Mouse (Mus musculus) kidney, postnatal 0 days (tissue): ENCODE measurements around the gene Socs5. TPM values are rescaled to one million over a fixed set of nuclear protein-coding genes. Genes with fewer than 3 reads are reported as not detected.
A peak's percentile ranks its signal among the peaks of the same experiment; 100 is the strongest.

Experiments used
- ATAC-seq: fragments of 200-750 bp; cut with Nextera tagmentation; replicated peaks from 2 replicates; pipeline ENCODE4 v1.8.0; 2017; ENCODE audit warnings: low read depth, moderate number of reproducible peaks, moderate TSS enrichment, moderate library complexity; ENCODE audit not compliant: low FRiP score
- DNase-seq: peaks from one replicate; pipeline ENCODE4 v3.0.0-alpha.2; 2016; ENCODE audit warnings: low spot score
- H3K27ac ChIP-seq: fragments of 300-500 bp; sonication (generic); 2 replicates; pipeline ENCODE4 v1.5.1; 2014; ENCODE audit warnings: mild to moderate bottlenecking
- H3K27me3 ChIP-seq: fragments of 300-500 bp; sonication (generic); 2 replicates; pipeline ENCODE4 v1.6.1; 2014; ENCODE audit warnings: low read length, mixed read lengths; ENCODE audit not compliant: insufficient read depth
- H3K36me3 ChIP-seq: fragments of 300-500 bp; sonication (generic); 2 replicates; pipeline ENCODE4 v1.6.1; 2014; ENCODE audit warnings: low read length, mixed read lengths; ENCODE audit not compliant: insufficient read depth
- H3K4me1 ChIP-seq: fragments of 300-500 bp; sonication (generic); replicated peaks from 2 replicates; pipeline ENCODE4 v1.6.1; 2014; ENCODE audit warnings: antibody characterized with exemption, low read length, mixed read lengths; ENCODE audit not compliant: insufficient read depth
- H3K4me2 ChIP-seq: fragments of 300-500 bp; sonication (generic); 2 replicates; pipeline ENCODE4 v1.6.1; 2014; ENCODE audit warnings: mild to moderate bottlenecking, low read length, moderate library complexity, mixed read lengths
- H3K4me3 ChIP-seq: fragments of 300-500 bp; sonication (generic); replicated peaks from 2 replicates; pipeline ENCODE4 v1.5.1; 2014; ENCODE audit warnings: low read depth, low read length
- H3K9ac ChIP-seq: fragments of 300-500 bp; sonication (generic); 2 replicates; pipeline ENCODE4 v1.6.1; 2014; ENCODE audit warnings: low read depth, low read length
- H3K9me3 ChIP-seq: fragments of 300-500 bp; sonication (generic); replicated peaks from 2 replicates; pipeline ENCODE4 v1.6.1; 2016; ENCODE audit warnings: low read length, inconsistent platforms, mixed read lengths
- CTCF ChIP-seq: IDR thresholded peaks from 2 replicates; pipeline ENCODE4 v1.5.1; 2016; ENCODE audit warnings: antibody characterized with exemption, low read depth, mild to moderate bottlenecking, moderate library complexity
- WGBS: fragments of 180-500 bp; shearing (Covaris S2); extraction: QIAGEN DNeasy Blood & Tissue Kit; methylation state at CpG from one replicate; pipeline ENCODE4 v1.1.7; 2014; 5-methylcytosine and 5-hydroxymethylcytosine counted together
- polyA plus RNA-seq: library from polyadenylated mRNA; unstranded; fragments of >200 nt; fragmentation: Nextera tagmentation; extraction: Ambion mirVana; gene quantifications from 2 replicates; pipeline ENCODE4 v1.2.1, GENCODE M21; 2015

Gene Socs5
- polyA plus RNA-seq, 1 experiment from 2014 or later: 15.7 TPM

GRCm38 (mm10) chr17:87170364-87170763 lies 62.9 kb downstream of the Socs5 start:
- no peak for ATAC-seq
- H3K4me2 ChIP-seq: no peak overlapping the region
- WGBS: 50% methylated on average over 5 of the region's 5 CpGs
- H3K36me3 ChIP-seq: no peaks in the 10 kb centered on the region
- no peak for TF ChIP-seq CTCF
- no peak for DNase-seq
- H3K4me3 ChIP-seq: no peak overlapping the region
- no peak overlapping the region for H3K27ac ChIP-seq
- no peak overlapping the region for H3K9ac ChIP-seq
- H3K27me3 ChIP-seq: no peaks in the 10 kb centered on the region
- no peaks in the 10 kb centered on the region for H3K4me1 ChIP-seq
- peaks cover 3% of the 10 kb centered on the region; the same call in 1 of the 2 replicates for H3K9me3 ChIP-seq

GRCm38 (mm10) chr17:87172031-87172430 lies 64.6 kb downstream of the Socs5 start:
- ATAC-seq (no peak), DNase-seq (no peak)
- Histone ChIP-seq H3K4me1 (no peaks in the 10 kb centered on the region; the same call in 1 of the 2 replicates), H3K27me3 (no peaks in the 10 kb centered on the region), H3K9ac (no peak overlapping the region), H3K9me3 (peaks cover 3% of the 10 kb centered on the region; the same call in 1 of the 2 replicates), H3K4me3 (no peak overlapping the region), H3K27ac (no peak overlapping the region), H3K4me2 (no peak overlapping the region), H3K36me3 (no peaks in the 10 kb centered on the region)
- whole genome bisulfite sequencing: 86% methylated on average over 3 of the region's 3 CpGs
- TF ChIP-seq CTCF: no peak

GRCm38 (mm10) chr17:87173966-87174365 lies 66.5 kb downstream of the Socs5 start:
- peaks cover 3% of the 10 kb centered on the region; the same call in 1 of the 2 replicates for H3K9me3 ChIP-seq
- H3K27ac ChIP-seq: 0 out of 2 replicates have a peak overlapping the region, but pooled peaks have one; percentile 51
- no peak overlapping the region for H3K4me2 ChIP-seq
- H3K4me1 ChIP-seq: no peaks in the 10 kb centered on the region; the same call in 1 of the 2 replicates
- ATAC-seq (no peak), DNase-seq (no peak)
- WGBS: 58% methylated on average over 2 of the region's 2 CpGs
- no peak for TF ChIP-seq CTCF
- H3K27me3 ChIP-seq: no peaks in the 10 kb centered on the region
- no peak overlapping the region for H3K9ac ChIP-seq
- H3K4me3 ChIP-seq: no peak overlapping the region
- H3K36me3 ChIP-seq: no peaks in the 10 kb centered on the region

- Histone ChIP-seq H3K9me3 (peaks cover 3% of the 10 kb centered on the region; the same call in 1 of the 2 replicates), H3K27ac (peak overlapping the region; percentile 51; the same call in 1 of the 2 replicates), H3K4me2 (no peak overlapping the region), H3K36me3 (no peaks in the 10 kb centered on the region), H3K4me1 (peaks cover under 1% of the 10 kb centered on the region), H3K27me3 (no peaks in the 10 kb centered on the region), H3K4me3 (no peak overlapping the region), H3K9ac (no peak overlapping the region)
- no peak for ATAC-seq
- TF ChIP-seq CTCF: no peak
- DNase-seq: no peak
- 67% methylated on average over 9 of the region's 9 CpGs for WGBS
Observed at GRCm38 (mm10) chr17:87174651-87175331, 67.3 kb downstream of the Socs5 start.

- no peak overlapping the region for H3K9ac ChIP-seq
- H3K4me3 ChIP-seq: no peak overlapping the region
- H3K9me3 ChIP-seq: peaks cover 3% of the 10 kb centered on the region; the same call in 1 of the 2 replicates
- 0 out of 2 replicates have a peak overlapping the region, but pooled peaks have one; percentile 14 for H3K27ac ChIP-seq
- peaks cover 7% of the 10 kb centered on the region for H3K4me1 ChIP-seq
- no peaks in the 10 kb centered on the region for H3K27me3 ChIP-seq
- no peak for TF ChIP-seq CTCF
- no peaks in the 10 kb centered on the region for H3K36me3 ChIP-seq
- no peak overlapping the region for H3K4me2 ChIP-seq
- WGBS: 64% methylated on average over 17 of the region's 17 CpGs
- peak; percentile 71 for DNase-seq
- no peak for ATAC-seq
Observed at GRCm38 (mm10) chr17:87176066-87177012, 68.9 kb downstream of the Socs5 start.
